Mouse (Mus musculus) heart, embryonic 11.5 days (tissue): ENCODE measurements at regions not wholly inside any gene's neighbourhood (a gene's known extent, or its start where the extent isn't known, plus 50 kb on each side); places are given as distances from the start of the nearest gene placed in this dataset.

ENCODE experiments used
- ATAC-seq: fragments of 200-750 bp; cut with Nextera tagmentation; replicated peaks from 2 replicates; pipeline ENCODE4 v1.8.0; 2017; ENCODE audit warnings: moderate library complexity; ENCODE audit not compliant: insufficient number of reproducible peaks, low FRiP score, low TSS enrichment
- H3K27ac ChIP-seq: fragments of 300-500 bp; sonication (generic); 2 replicates; pipeline ENCODE4 v1.5.1; 2014; ENCODE audit warnings: mild to moderate bottlenecking, low read depth, low read length
- H3K27me3 ChIP-seq: fragments of 300-500 bp; sonication (generic); 2 replicates; pipeline ENCODE4 v1.6.1; 2014; ENCODE audit warnings: mild to moderate bottlenecking, low read length, mixed read lengths; ENCODE audit not compliant: control insufficient read depth, insufficient read depth
- H3K36me3 ChIP-seq: fragments of 300-500 bp; sonication (generic); 2 replicates; pipeline ENCODE4 v1.6.1; 2014; ENCODE audit warnings: mild to moderate bottlenecking, low read length, moderate library complexity, mixed read lengths; ENCODE audit not compliant: control insufficient read depth, insufficient read depth
- H3K4me1 ChIP-seq: fragments of 300-500 bp; sonication (generic); 2 replicates; pipeline ENCODE4 v1.6.1; 2014; ENCODE audit warnings: low read length; ENCODE audit not compliant: control insufficient read depth, insufficient read depth
- H3K4me2 ChIP-seq: fragments of 300-500 bp; sonication (generic); 2 replicates; pipeline ENCODE4 v1.6.1; 2014; ENCODE audit warnings: mild to moderate bottlenecking, moderate library complexity
- H3K4me3 ChIP-seq: fragments of 300-500 bp; sonication (generic); 2 replicates; pipeline ENCODE4 v1.5.1; 2014; ENCODE audit warnings: low read depth, low read length
- H3K9ac ChIP-seq: fragments of 300-500 bp; sonication (generic); 2 replicates; pipeline ENCODE4 v1.6.1; 2014; ENCODE audit warnings: mild to moderate bottlenecking, low read depth, low read length, moderate library complexity
- H3K9me3 ChIP-seq: fragments of 300-500 bp; sonication (generic); replicated peaks from 2 replicates; pipeline ENCODE4 v1.6.1; 2016; ENCODE audit warnings: low read length; ENCODE audit not compliant: control insufficient read depth
- WGBS: fragments of 180-500 bp; shearing (Covaris S2); extraction: QIAGEN DNeasy Blood & Tissue Kit; methylation state at CpG from one replicate; pipeline ENCODE4 v1.1.7; 2014; ENCODE audit not compliant: insufficient replicate concordance; 5-methylcytosine and 5-hydroxymethylcytosine counted together

DNA sequence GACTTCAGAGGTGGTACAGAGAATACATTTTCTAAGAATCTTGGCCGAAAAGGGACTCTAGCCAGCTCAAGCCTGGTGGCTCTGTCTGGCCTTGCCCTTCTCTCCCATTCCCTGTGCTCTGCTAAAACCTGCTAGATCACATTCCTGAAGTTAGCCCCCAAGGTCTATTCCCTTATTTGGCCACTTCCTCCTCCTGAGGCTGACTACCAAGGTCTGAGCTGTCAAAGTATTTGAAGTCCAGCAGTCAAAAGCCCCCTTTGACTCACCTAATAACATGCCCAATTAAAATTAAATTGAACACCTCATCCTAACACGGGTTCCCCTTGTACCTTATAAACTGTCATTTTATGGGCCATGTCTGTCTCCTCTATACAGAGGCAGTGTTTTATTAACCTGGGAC lies 61.1 kb upstream of the Fam3c start:
- no peak for ATAC-seq

DNA sequence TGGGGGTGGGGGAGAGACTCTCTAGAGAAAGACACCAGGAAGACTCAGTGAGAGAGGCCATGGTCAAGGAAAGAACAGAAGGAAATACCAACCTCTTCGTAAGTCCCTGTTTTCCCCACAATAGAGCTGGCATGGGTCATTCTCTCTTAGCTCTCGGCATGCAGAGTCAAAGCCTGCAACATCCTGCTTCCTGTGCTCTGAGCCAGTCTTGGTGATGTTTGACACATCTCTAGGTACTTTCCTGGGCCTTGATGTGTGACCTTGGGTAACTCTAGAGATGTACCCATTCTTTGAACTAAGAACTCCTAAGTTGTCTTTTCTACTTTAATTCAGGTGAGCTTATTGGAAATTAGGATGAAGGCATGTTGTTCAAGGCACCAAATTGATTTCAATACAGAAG lies 55.8 kb upstream of the Fam3c start:
- Histone ChIP-seq H3K27ac (no peak overlapping the region), H3K36me3 (no peaks in the 10 kb centered on the region), H3K9ac (no peak overlapping the region), H3K9me3 (no peaks in the 10 kb centered on the region), H3K27me3 (no peaks in the 10 kb centered on the region), H3K4me2 (no peak overlapping the region), H3K4me1 (peaks cover 4% of the 10 kb centered on the region; the same call in 1 of the 2 replicates), H3K4me3 (no peak overlapping the region)
- WGBS, result 62% methylated on average over 2 of the region's 2 CpGs
- ATAC-seq, result no peak

More for the DNA sequence above, 61.1 kb upstream of the Fam3c start:
- no peaks in the 10 kb centered on the region for H3K36me3 ChIP-seq
- H3K4me1 ChIP-seq, result peaks cover 4% of the 10 kb centered on the region; the same call in 1 of the 2 replicates
- H3K9me3 ChIP-seq, result no peaks in the 10 kb centered on the region
- no peak overlapping the region for H3K9ac ChIP-seq
- H3K4me2 ChIP-seq, result no peak overlapping the region
- 61% methylated on average over 2 of the region's 2 CpGs for WGBS
- H3K27me3 ChIP-seq, result no peaks in the 10 kb centered on the region
- H3K4me3 ChIP-seq, result no peak overlapping the region
- H3K27ac ChIP-seq, result no peak overlapping the region

DNA sequence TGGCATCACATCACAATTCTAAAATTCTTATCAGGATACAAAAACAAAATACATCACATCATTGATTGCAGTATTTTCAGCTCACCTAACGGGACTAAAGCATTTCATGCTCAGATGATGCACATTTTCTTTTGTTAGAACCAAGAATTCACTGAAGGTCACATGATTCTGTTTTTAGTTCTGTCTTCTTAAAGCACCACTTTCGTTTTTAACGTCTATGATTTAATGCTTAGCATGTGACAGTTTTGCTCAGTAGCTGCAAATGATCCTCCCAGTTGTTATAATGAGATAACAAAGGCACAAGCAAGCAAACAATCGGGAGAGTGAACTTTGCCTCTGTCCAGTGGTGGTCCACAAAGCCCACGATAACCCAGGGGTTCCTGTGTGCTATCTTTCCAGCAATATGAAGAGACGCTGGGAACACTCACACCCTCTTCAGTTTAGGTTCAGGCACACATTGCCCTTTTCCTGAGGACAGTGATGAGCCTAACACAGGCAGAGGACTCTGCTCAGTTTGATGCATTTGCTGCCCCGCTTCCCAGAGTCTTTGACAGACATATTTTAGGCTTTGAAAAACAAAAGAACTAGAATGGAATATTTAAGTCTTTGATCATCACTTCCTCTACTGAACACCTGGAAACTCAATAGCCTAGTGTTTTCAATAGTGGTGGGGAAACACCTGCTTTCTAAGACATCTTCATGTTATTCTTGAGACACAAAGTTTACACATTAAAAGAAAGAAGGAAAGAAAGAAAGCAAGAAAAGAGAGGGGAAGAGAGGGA lies 53.0 kb upstream of the Fam3c start:
- H3K4me1 ChIP-seq, result peaks cover 4% of the 10 kb centered on the region; the same call in 1 of the 2 replicates
- WGBS, result 64% methylated on average over 7 of the region's 7 CpGs
- H3K27ac ChIP-seq, result no peak overlapping the region
- ATAC-seq, result no peak
- H3K36me3 ChIP-seq, result no peaks in the 10 kb centered on the region
- no peaks in the 10 kb centered on the region for H3K27me3 ChIP-seq
- H3K4me3 ChIP-seq, result no peak overlapping the region
- H3K4me2 ChIP-seq, result no peak overlapping the region
- H3K9ac ChIP-seq, result no peak overlapping the region
- H3K9me3 ChIP-seq, result no peaks in the 10 kb centered on the region
